Mouse (Mus musculus): ENCODE results near the gene Rprml.

Rprml gene

GRCm38 (mm10) chr11:103665695-103666094 lies 16.3 kb downstream of the Rprml start:
- no peak for DNase-seq (ENCODE audit: low spot score)

- no peak for DNase-seq (ENCODE audit: low spot score)
These were observed 17.0 kb downstream of the Rprml start for GRCm38 (mm10) chr11:103666181-103666906.

GRCm38 (mm10) chr11:103666907-103667426 lies 17.6 kb downstream of the Rprml start:
- no peak for DNase-seq (ENCODE audit: low spot score)

GRCm38 (mm10) chr11:103675556-103675955 lies 26.2 kb downstream of the Rprml start:
- no peak for DNase-seq (ENCODE audit: low spot score)

- peak; percentile 42 for DNase-seq (ENCODE audit: low spot score)
These were observed 27.7 kb downstream of the Rprml start for GRCm38 (mm10) chr11:103677042-103677441.

- DNase-seq (ENCODE audit: low spot score), result no peak
These were observed 34.4 kb downstream of the Rprml start for GRCm38 (mm10) chr11:103683667-103684334.

- no peak for DNase-seq (ENCODE audit: low spot score)
These were observed 35.9 kb downstream of the Rprml start for GRCm38 (mm10) chr11:103685261-103685736.

GRCm38 (mm10) chr11:103686706-103687105 lies 37.3 kb downstream of the Rprml start:
- no peak for DNase-seq (ENCODE audit: low spot score)

GRCm38 (mm10) chr11:103688271-103688979 lies 39.1 kb downstream of the Rprml start:
- DNase-seq (ENCODE audit: low spot score), result no peak

- no peak for DNase-seq (ENCODE audit: low spot score)
These were observed 39.6 kb downstream of the Rprml start for GRCm38 (mm10) chr11:103688980-103689378.

- DNase-seq (ENCODE audit: low spot score), result no peak
These were observed 41.7 kb downstream of the Rprml start for GRCm38 (mm10) chr11:103691036-103691435.

- no peak for DNase-seq (ENCODE audit: low spot score)
These were observed 43.9 kb downstream of the Rprml start for GRCm38 (mm10) chr11:103693241-103693640.

- DNase-seq (ENCODE audit: low spot score), result no peak
These were observed 47.6 kb downstream of the Rprml start for GRCm38 (mm10) chr11:103696851-103697564.

- DNase-seq (ENCODE audit: low spot score), result peak; percentile 89
These were observed 48.3 kb downstream of the Rprml start, which contains the start of gene Gosr2 for GRCm38 (mm10) chr11:103697565-103698176. Gene Gosr2, minus strand, starts transcription at chr11:103697898.

- DNase-seq (ENCODE audit: low spot score), result no peak
These were observed 48.9 kb downstream of the Rprml start for GRCm38 (mm10) chr11:103698226-103698625.
